Mouse (Mus musculus): ENCODE measurements at regions not wholly inside any gene's neighbourhood (a gene's known extent, or its start where the extent isn't known, plus 50 kb on each side); places are given as distances from the start of the nearest gene placed in this dataset.

DNA sequence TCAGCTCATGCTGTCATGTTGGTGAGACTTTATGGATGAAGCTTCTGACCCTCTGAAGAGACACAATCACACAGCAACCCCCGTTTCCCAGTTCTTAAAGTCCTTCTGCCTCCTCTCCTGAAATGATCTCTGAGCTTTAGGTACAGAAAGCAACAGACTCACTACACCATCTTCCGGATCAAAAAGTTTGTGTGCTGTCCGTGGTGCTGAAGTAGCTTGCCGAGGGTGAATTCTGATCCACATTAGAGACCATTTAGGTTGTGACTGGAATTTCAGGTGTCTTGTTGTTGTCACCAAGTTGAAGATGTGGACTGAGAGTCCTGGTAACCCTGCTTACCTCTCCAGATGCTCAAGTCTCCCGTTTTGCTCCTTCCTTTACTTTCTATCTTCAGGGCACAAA is 375.2 kb downstream of the Shisa9 start:
- Histone ChIP-seq H3K4me3 (ENCODE audit: low read depth, low read length) (no peak overlapping the region), H3K27ac (replicated peaks; ENCODE audit: low read depth, low read length) (no peak overlapping the region), H3K36me3 (ENCODE audit: control insufficient read depth, insufficient read depth, low read length) (no peaks in the 10 kb centered on the region), H3K9me3 (ENCODE audit: control insufficient read depth, low read length) (no peaks in the 10 kb centered on the region), H3K9ac (ENCODE audit: low read depth, low read length) (no peak overlapping the region), H3K4me1 (ENCODE audit: control insufficient read depth, insufficient read depth, low read length) (no peaks in the 10 kb centered on the region), H3K4me2 (ENCODE audit: low read depth, low read length) (no peak overlapping the region), H3K27me3 (replicated peaks; ENCODE audit: control insufficient read depth, insufficient read depth, low read length) (no peaks in the 10 kb centered on the region)
- 35% methylated on average over 5 of the region's 5 CpGs for WGBS
- DNase-seq (ENCODE audit: low spot score): peak; percentile 49
- no peak for ATAC-seq (ENCODE audit: low read depth)

DNA sequence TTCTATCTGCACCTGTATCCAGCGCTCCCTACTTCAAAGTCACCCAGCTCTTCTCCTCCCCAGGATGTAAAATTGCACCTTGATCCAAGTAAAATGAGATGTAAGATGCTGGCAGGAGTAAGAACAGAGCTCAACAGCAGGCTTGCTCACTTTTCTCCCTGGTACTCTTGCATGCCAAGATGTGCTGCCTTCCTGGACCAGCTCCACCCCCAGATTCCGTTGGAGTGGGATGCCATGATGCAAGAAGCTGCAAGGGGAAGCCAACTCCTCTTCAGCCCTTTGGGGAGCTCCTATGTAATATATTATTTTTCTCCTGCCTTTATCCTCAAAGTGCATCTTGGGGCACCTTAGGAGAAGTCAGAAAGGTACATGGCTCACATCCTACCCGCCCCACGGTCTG is 405.6 kb downstream of the Shisa9 start:
- WGBS: 87% methylated on average over 4 of the region's 4 CpGs
- Histone ChIP-seq H3K9ac (ENCODE audit: low read depth, low read length) (no peak overlapping the region), H3K4me1 (ENCODE audit: control insufficient read depth, insufficient read depth, low read length) (no peaks in the 10 kb centered on the region), H3K9me3 (ENCODE audit: control insufficient read depth, low read length) (no peaks in the 10 kb centered on the region), H3K4me2 (ENCODE audit: low read depth, low read length) (no peak overlapping the region), H3K27me3 (replicated peaks; ENCODE audit: control insufficient read depth, insufficient read depth, low read length) (no peaks in the 10 kb centered on the region), H3K4me3 (ENCODE audit: low read depth, low read length) (no peak overlapping the region), H3K27ac (replicated peaks; ENCODE audit: low read depth, low read length) (no peak overlapping the region), H3K36me3 (ENCODE audit: control insufficient read depth, insufficient read depth, low read length) (no peaks in the 10 kb centered on the region)
- no peak for DNase-seq (ENCODE audit: low spot score)
- ATAC-seq (ENCODE audit: low read depth): no peak

DNA sequence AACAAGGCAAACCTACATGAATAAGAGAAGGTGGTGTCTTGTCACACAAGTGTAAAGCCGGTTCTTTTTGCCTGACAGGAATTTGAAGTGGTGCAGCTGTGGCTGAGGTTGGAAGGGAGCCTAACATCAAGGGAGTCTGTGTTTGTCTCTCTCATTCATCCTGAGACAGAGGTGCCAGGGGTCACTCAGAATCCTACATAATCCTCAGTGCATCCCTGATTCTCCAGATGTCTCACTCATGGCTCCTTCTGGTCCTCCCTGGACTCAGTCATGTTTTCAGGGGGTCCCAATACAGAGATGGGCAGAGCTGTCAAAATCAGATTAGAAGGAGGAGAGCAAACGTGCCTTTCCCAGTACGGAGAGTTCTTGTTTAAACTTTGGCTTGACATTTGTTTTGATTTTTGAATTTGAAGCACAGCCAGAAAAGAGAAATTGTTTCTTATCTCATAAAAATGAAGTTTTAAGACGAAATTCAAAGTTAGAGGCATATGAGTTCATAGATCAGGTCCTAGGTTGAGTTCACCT is 451.8 kb downstream of the Shisa9 start:
- Histone ChIP-seq H3K27me3 (replicated peaks; ENCODE audit: control insufficient read depth, insufficient read depth, low read length) (no peaks in the 10 kb centered on the region), H3K9ac (ENCODE audit: low read depth, low read length) (no peak overlapping the region), H3K27ac (replicated peaks; ENCODE audit: low read depth, low read length) (no peak overlapping the region), H3K9me3 (ENCODE audit: control insufficient read depth, low read length) (no peaks in the 10 kb centered on the region), H3K4me3 (ENCODE audit: low read depth, low read length) (no peak overlapping the region), H3K36me3 (ENCODE audit: control insufficient read depth, insufficient read depth, low read length) (no peaks in the 10 kb centered on the region), H3K4me2 (ENCODE audit: low read depth, low read length) (no peak overlapping the region), H3K4me1 (ENCODE audit: control insufficient read depth, insufficient read depth, low read length) (no peaks in the 10 kb centered on the region)
- WGBS: 38% methylated on average over 4 of the region's 4 CpGs
- DNase-seq (ENCODE audit: low spot score) (peak; percentile 5), ATAC-seq (ENCODE audit: low read depth) (no peak)

DNA sequence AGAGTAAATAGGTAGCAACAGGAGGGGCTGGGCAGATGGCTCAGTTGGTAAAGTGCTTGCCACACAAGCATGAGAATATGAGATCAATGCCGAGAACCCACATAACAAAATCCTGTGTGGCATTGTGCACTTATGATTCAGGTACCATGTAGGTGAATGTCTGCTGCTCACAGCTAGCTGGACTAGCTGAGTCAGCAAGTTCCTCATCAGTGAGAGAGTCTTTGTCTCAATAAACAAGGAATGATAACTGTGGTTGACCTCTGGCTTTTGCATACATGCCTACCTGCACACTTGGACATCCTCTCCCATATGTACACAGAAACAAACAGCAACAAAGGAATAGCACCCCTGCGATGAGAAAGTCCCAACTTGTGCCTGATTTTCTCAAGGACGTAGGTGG is 454.7 kb downstream of the Shisa9 start:
- ATAC-seq (ENCODE audit: low read depth) (no peak), DNase-seq (ENCODE audit: low spot score) (no peak)
- 65% methylated on average over 3 of the region's 3 CpGs for WGBS
- Histone ChIP-seq H3K9me3 (ENCODE audit: control insufficient read depth, low read length) (no peaks in the 10 kb centered on the region), H3K36me3 (ENCODE audit: control insufficient read depth, insufficient read depth, low read length) (no peaks in the 10 kb centered on the region), H3K27me3 (replicated peaks; ENCODE audit: control insufficient read depth, insufficient read depth, low read length) (no peaks in the 10 kb centered on the region), H3K4me2 (ENCODE audit: low read depth, low read length) (no peak overlapping the region), H3K27ac (replicated peaks; ENCODE audit: low read depth, low read length) (no peak overlapping the region), H3K4me1 (ENCODE audit: control insufficient read depth, insufficient read depth, low read length) (no peaks in the 10 kb centered on the region), H3K4me3 (ENCODE audit: low read depth, low read length) (no peak overlapping the region), H3K9ac (ENCODE audit: low read depth, low read length) (no peak overlapping the region)

DNA sequence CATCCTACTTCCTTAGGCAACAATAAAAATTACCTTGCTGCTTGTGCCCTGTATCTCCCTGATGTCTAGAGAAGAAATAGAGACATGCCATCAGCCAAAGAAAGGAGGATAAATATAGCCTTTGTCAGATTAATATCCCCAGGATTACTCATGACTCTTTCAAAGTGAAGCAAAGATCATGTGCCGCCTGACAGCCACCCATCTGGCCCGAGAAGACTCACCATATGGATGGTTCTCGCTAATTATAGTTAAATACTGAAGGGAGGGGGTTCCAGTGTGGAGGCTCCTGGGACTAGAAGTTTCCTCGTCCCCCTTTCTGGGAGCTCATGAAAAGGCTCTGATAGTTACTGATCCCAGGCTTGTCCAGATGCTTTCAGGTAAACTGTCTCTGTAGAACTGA is 470.9 kb downstream of the Shisa9 start:
- WGBS: 78% methylated on average over 4 of the region's 4 CpGs
- no peaks in the 10 kb centered on the region for H3K4me1 ChIP-seq (ENCODE audit: control insufficient read depth, insufficient read depth, low read length)
- no peak overlapping the region for H3K4me3 ChIP-seq (ENCODE audit: low read depth, low read length)
- H3K27ac ChIP-seq (replicated peaks; ENCODE audit: low read depth, low read length): no peak overlapping the region
- H3K9me3 ChIP-seq (ENCODE audit: control insufficient read depth, low read length): no peaks in the 10 kb centered on the region
- no peak overlapping the region for H3K9ac ChIP-seq (ENCODE audit: low read depth, low read length)
- H3K27me3 ChIP-seq (replicated peaks; ENCODE audit: control insufficient read depth, insufficient read depth, low read length): no peaks in the 10 kb centered on the region
- DNase-seq (ENCODE audit: low spot score) (no peak), ATAC-seq (ENCODE audit: low read depth) (no peak)
- no peak overlapping the region for H3K4me2 ChIP-seq (ENCODE audit: low read depth, low read length)
- H3K36me3 ChIP-seq (ENCODE audit: control insufficient read depth, insufficient read depth, low read length): no peaks in the 10 kb centered on the region

All from embryonic facial prominence, embryonic 14.5 days (tissue).